In the genomic region with DNA sequence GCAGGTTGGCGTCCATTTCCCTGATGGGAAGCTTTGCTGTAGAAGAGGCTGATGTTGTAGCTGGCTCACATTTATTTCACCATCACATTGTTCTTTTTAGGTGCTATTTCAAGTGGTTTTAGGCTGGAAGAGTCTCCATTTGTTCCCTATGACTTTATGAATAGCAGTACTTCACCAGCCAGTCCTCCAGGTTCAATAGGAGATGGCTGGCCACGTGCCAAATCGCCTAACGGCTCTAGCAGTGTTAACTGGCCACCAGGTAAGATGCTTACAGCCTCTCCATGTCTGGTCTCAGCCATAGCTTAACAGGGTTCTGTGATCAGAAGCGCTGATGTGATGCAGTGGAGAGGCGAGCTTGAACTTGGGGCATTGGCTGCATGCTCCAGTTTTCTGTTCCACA, we compare ENCODE assay signal across 28 mouse cellular contexts. TPM values are rescaled to one million over a fixed set of nuclear protein-coding genes. Genes with fewer than 3 reads are reported as not detected.
DNase-seq lines count a peak whose midpoint lies in the region; ATAC-seq and TF ChIP-seq lines count a peak whose summit lies in the region.
"Had no signal": no experiment of that assay in that cellular context is flagged by ENCODE, and none has a peak within 500 bp of the region (broad histone marks: within the 10 kb centered on the region; RNA-seq: fewer than 3 reads in every experiment).

No protein-coding gene starts in this region.

- peaks cover 87% of the 10 kb centered on the region for H3K36me3 ChIP-seq in liver, postnatal 0 days (replicated peaks; ENCODE audit: insufficient read depth, low read length)
- peaks cover 73% of the 10 kb centered on the region for H3K36me3 ChIP-seq in liver, embryonic 11.5 days (ENCODE audit: control insufficient read depth, insufficient read depth, low read length)

- TF ChIP-seq EP300 in liver, postnatal 0 days (IDR thresholded peaks at IDR 0.05; ENCODE audit: low read depth), result no peak

- H3K4me2 ChIP-seq in liver, postnatal 0 days (ENCODE audit: low read depth, low read length), result no peak overlapping the region
- H3K4me2 ChIP-seq in liver, embryonic 11.5 days, result no peak overlapping the region
- H3K4me2 ChIP-seq: embryonic facial prominence, embryonic 15.5 days; heart, embryonic 11.5 days; heart, embryonic 15.5 days; hindbrain, embryonic 13.5 days had no signal

- H3K9me3 ChIP-seq in liver, postnatal 0 days (ENCODE audit: low read length), result no peaks in the 10 kb centered on the region
- no peaks in the 10 kb centered on the region for H3K9me3 ChIP-seq in liver, embryonic 11.5 days (ENCODE audit: control insufficient read depth, low read length)
- H3K9me3 ChIP-seq: embryonic facial prominence, embryonic 15.5 days; forebrain, embryonic 10.5 days; heart, embryonic 15.5 days; hindbrain, embryonic 13.5 days had no signal

- TF ChIP-seq CTCF in liver, postnatal 0 days (IDR thresholded peaks at IDR 0.05; ENCODE audit: low read depth), result no peak

- no peak overlapping the region for H3K27ac ChIP-seq in liver, postnatal 0 days (ENCODE audit: low read depth)
- no peak overlapping the region for H3K27ac ChIP-seq in liver, embryonic 11.5 days (ENCODE audit: low read depth, low read length)
- H3K27ac ChIP-seq: embryonic facial prominence, embryonic 15.5 days; forebrain, embryonic 10.5 days; heart, adult 2 months; heart, embryonic 15.5 days; hindbrain, embryonic 13.5 days; hindbrain, postnatal 0 days had no signal

- peak; percentile 15 for DNase-seq in cerebellum, adult 11 months
- no peak for DNase-seq in cerebellum, adult 9-11 months
- peak; percentile 88 for DNase-seq in heart, adult 11 months
- DNase-seq in heart, adult 18-20 months, result no peak
- peak; percentile 42 for DNase-seq in liver, postnatal 0 days
- DNase-seq in liver, embryonic 11.5 days (ENCODE audit: low spot score), result no peak
- peak; percentile 14 for DNase-seq in MN1 (ENCODE audit: low spot score)
- DNase-seq in natural killer cell, adult 2 months (ENCODE audit: low spot score in 2 of 2), result no peak
- DNase-seq: adrenal gland, postnatal 14 days; cerebellum, adult 2 months; embryo, embryonic 11 days; gastrocnemius, postnatal 36 days; heart, adult 2 months; heart, postnatal 14 days had no signal

- no peak overlapping the region for H3K4me3 ChIP-seq in liver, postnatal 0 days (ENCODE audit: low read depth, low read length)
- H3K4me3 ChIP-seq in liver, embryonic 11.5 days (ENCODE audit: low read depth, low read length), result no peak overlapping the region
- H3K4me3 ChIP-seq: embryonic facial prominence, embryonic 15.5 days; erythroblast, embryonic 14.5 days; forebrain, embryonic 10.5 days; heart, adult 2 months; heart, embryonic 15.5 days; hindbrain, embryonic 13.5 days had no signal

- ATAC-seq in liver, postnatal 0 days, result no peak
- no peak for ATAC-seq in liver, embryonic 11.5 days (replicated peaks; ENCODE audit: low FRiP score)
- ATAC-seq: activated CD4-positive, CD25-positive, alpha-beta regulatory T cell, adult 4 months; forebrain, embryonic 14.5 days; hindbrain, postnatal 0 days; Patski had no signal

- 84% methylated on average over 6 of the region's 6 CpGs for WGBS in liver, postnatal 0 days (ENCODE audit: insufficient replicate concordance)
- WGBS in liver, embryonic 11.5 days, result 86% methylated on average over 6 of the region's 6 CpGs

- no peak overlapping the region for H3K9ac ChIP-seq in liver, postnatal 0 days (replicated peaks)
- H3K9ac ChIP-seq in liver, embryonic 11.5 days (ENCODE audit: low read depth, low read length), result no peak overlapping the region
- H3K9ac ChIP-seq: embryonic facial prominence, embryonic 15.5 days; heart, embryonic 15.5 days; hindbrain, embryonic 13.5 days had no signal

- H3K27me3 ChIP-seq in liver, postnatal 0 days (ENCODE audit: insufficient read depth, low read length), result no peaks in the 10 kb centered on the region
- no peaks in the 10 kb centered on the region for H3K27me3 ChIP-seq in liver, embryonic 11.5 days (replicated peaks; ENCODE audit: control insufficient read depth, insufficient read depth, low read length)
- H3K27me3 ChIP-seq: embryonic facial prominence, embryonic 15.5 days; heart, embryonic 15.5 days; hindbrain, embryonic 13.5 days; Patski had no signal

- no peaks in the 10 kb centered on the region; the same call in 1 of the 2 replicates for H3K4me1 ChIP-seq in liver, postnatal 0 days (ENCODE audit: insufficient read depth)
- no peaks in the 10 kb centered on the region for H3K4me1 ChIP-seq in liver, embryonic 11.5 days (replicated peaks; ENCODE audit: control insufficient read depth, insufficient read depth, low read length)
- H3K4me1 ChIP-seq: embryonic facial prominence, embryonic 15.5 days; forebrain, embryonic 10.5 days; heart, embryonic 15.5 days; hindbrain, embryonic 13.5 days had no signal

RNA-seq across cellular contexts. Expression of gene Slc5a11, which starts 28.1 kb away (rescaled TPM):
- total RNA-seq in heart, adult 18-20 months (2021), result not detected
- 0.27 and 0.28 TPM in 2 replicates for polyA plus RNA-seq in liver, postnatal 0 days (2015; fragmentation: Nextera tagmentation; extraction: Ambion mirVana)
- 0.35 and 1.9 TPM in 2 replicates for polyA plus RNA-seq in liver, embryonic 11.5 days (2014; fragmentation: Nextera tagmentation; extraction: Ambion mirVana)
- total RNA-seq: adrenal gland, adult 18-20 months; adrenal gland, postnatal 14 days; gastrocnemius, adult 8-10 months; gastrocnemius, postnatal 36 days; heart, adult 2 months; heart, postnatal 14 days; MEL had no signal
- polyA plus RNA-seq: embryonic facial prominence, embryonic 11.5 days; erythroblast, embryonic 14.5 days; forebrain, embryonic 10.5 days; heart, embryonic 11.5 days; heart, embryonic 15.5 days; Patski had no signal

Comparison
In these comparisons a context has a peak if more than half of its experiments do, and no peak if none do; other contexts are left out.
1. DNase-seq: peak in cerebellum, adult 11 months (single experiment), heart, adult 11 months (single experiment), liver, postnatal 0 days (single experiment) and MN1 (single experiment); none in cerebellum, adult 9-11 months (single experiment), heart, adult 18-20 months (0 of 2), liver, embryonic 11.5 days (single experiment) and natural killer cell, adult 2 months (0 of 2).